Mouse (Mus musculus) urinary bladder, postnatal 14 days (tissue): ENCODE measurements at regions not wholly inside any gene's neighbourhood (a gene's known extent, or its start where the extent isn't known, plus 50 kb on each side); places are given as distances from the start of the nearest gene placed in this dataset.
"Not testable (repeated sequence)": the region's sequence is repeated elsewhere in the genome, so short reads cannot be mapped to it uniquely, and the experiment has no call there.

ENCODE experiments used
- DNase-seq: peaks from one replicate; pipeline ENCODE4 v3.0.0; 2021; ENCODE audit warnings: low spot score

DNA sequence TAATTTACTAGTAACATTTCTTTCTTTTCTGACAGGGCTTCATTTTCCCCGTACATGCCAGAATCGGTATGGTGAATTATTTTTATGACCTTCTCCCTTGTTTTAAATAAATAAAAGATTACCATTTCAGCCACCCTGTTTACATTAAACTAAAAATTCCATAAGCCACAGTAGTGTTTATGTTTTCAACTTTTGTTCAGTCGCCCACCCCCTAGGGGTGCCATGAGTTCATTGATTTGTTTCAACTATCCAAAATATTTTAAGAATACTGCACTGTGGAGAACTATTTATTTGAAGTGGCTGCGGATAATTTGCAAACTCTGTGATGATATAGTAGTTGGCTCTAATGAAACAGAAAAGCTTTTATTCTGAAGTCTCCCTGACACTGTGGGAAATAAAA is 132.9 kb downstream of the Tfec start:
- no peak for DNase-seq

DNA sequence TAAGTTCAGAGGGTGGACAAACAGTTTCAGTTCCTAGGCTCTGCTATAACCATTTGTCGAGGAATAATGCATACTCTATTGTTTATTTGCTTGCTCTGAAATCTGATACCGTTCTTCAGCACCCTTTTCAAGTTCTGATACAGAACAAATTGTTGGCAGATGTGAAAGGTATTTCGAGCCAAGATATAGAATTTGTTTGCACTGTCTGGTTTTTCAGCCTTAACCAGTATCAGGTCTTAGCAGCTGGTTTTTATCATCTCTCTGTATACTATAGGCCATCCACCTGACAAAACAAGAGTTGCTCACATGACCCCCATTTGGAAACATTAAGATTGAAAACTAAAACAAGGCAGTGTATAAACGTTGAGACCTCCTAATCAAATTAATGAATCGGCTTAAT is 133.5 kb downstream of the Tfec start:
- DNase-seq: no peak

DNA sequence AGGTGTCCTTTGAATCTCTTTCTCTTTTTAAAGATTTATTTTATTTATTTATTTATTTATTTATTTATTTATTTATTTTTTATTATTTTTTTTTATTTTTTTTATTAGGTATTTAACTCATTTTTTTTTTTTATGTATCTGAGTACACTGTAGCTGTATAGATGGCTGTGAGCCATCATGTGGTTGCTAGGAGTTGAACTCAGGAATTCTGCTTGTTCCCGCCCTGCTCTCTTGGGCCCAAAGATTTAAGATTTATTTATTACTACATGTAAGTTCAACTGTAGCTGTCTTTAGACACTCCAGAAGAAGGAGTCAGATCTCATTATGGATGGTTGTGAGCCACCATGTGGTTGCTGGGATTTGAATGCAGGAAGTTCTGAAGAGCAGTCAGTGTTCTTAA is 143.2 kb downstream of the Tfec start:
- not testable (repeated sequence) for DNase-seq

DNA sequence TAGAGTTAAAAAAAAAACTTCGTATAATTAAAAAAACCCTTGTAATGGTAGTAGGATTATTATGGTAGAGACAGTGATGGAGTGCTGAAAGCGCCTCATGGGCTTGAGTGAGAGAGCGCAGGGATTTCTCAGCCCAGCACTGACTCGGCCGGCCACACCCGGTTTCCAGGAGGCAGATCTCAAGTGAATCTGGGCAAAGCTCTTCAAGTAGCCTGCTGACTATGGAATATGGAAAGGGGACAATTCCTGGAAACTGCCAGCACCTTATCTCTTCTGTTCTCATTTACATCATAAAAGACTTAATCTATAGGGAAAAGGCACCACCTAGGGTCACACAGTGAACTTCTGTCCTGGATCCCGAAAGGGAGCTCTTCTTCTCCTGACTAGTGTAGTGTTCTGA is 165.1 kb downstream of the Tfec start:
- no peak for DNase-seq

DNA sequence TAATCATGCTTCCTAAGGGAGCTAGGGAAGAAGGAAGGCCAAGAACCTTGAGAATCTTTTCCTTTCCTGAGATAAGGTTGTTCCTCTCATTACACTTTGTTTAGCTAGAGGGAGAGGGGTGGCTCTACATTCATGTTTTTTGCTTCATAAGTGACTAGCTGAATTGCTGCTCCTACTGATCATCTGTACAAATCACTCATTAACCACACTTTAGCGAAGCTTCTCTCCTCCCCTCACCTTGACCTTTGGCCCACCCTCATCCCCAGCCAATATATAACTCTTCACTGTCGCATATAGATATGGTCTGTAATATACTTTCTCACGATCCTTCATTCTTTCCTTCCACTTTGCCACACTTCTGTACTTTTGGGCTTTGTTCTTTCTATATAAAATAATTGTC is 166.1 kb downstream of the Tfec start:
- DNase-seq: no peak

DNA sequence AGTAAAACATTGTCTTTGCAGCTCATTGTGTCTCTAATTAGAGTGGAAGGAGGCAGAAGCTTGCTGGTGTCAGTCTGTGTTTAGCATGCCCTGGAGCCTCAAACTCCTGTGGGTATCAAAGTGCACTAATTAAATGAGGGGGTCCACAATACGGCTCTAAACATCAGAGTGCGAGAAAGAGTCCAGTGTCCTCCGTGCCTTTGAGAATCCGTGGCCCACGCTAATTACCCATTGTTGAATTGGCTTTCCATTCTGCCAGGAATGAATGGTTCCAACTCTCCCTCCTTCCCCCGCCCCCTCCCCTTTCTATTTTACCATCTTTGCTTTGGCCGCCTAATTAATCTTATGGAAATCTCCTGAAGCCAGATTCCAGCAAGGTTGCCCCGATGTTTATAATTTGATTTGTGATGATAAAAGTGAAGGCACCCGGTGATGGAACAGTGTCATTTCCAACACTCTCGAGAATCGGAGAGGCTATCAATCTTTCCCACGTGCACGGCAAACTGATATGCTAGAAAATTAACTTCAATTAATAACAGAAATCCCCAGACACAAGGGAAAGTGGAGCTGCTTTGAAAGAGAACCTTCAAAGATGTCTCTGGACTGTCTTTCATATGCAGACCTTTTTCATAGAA is 170.9 kb downstream of the Tfec start:
- no peak for DNase-seq

DNA sequence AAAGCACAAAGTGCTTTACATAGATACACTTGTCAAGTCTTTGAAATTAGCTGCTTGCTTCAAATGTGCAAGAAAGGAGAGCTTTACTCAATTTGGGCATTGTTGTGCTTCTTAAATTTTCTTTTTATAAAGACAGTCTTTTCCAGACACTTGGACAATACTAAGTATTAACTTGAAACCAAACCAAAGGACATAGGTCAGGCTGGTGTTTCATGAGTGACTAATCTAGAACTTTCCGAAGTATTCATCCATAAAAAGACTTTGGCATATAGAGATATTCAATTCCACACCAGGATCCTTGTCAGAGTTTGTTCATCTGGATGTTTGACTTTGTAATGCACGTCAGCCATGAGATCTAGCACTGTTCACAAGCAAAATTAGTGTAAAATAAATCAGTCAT is 173.0 kb downstream of the Tfec start:
- no peak for DNase-seq

DNA sequence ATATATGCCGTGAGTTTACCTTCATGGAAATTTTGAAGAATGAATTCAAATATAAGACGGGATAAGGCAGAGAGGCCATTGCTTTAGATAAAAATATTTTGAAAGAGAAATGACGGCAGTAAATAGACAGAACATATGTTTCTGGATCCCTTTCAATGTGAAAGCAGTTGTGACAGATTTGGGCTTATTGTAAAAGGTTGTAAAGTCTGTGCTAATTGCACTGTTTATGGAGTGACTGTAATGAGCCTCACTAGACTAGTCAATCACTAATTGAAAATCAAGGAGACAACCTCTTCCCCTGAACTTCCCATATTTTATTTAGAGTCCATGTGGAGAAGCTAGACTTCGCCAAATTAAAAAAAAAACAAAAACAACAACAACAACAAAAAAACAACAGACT is 193.7 kb downstream of the Tfec start:
- DNase-seq: no peak

DNA sequence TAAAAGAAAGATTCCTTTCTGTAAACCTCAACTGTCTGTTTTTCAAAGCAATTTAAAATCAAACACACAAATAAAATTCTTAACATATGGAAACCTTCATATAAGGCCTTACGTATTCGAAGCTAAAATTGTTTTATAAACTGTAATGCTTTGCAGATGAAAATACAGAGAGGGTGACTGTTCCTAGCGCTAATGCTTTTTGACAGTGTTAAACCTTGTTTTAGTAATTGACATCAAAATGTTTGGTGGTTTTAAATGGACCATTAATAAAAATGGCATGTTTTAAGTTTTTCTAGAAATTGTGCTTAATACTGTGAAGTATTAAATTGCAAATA is 194.9 kb downstream of the Tfec start:
- no peak for DNase-seq

DNA sequence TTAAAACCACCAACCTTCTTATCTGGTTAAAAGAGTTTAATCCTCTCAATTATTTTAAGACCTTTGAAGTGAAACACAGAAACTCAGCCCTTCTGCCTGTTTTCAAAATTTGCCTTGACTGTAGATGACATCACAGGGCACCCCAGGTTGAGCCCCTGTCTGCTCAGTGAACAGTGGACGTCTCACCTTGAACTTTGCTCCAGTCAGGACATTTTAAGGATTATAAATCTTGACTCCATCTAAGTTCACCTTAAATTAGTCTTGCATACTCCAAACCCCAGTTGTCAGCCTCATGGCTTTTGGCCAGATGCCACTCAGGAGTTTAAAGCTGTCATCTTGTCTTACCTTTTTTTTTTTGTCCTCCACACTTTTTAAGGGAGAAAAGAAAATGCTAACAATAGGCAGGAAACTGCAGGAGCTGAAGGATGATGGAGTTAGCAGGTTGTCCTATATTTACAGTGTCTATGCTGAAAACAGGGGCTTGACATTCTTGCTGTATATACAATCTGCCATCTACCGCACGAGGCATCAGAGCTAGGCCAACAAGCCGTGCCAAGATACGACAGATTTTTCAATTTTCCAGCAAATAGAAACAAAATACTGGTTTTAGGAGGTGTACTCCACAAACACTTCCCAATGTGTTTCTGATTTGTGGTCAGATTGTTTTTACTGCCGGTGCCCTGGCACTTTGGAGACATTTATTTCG is 195.4 kb downstream of the Tfec start:
- no peak for DNase-seq

DNA sequence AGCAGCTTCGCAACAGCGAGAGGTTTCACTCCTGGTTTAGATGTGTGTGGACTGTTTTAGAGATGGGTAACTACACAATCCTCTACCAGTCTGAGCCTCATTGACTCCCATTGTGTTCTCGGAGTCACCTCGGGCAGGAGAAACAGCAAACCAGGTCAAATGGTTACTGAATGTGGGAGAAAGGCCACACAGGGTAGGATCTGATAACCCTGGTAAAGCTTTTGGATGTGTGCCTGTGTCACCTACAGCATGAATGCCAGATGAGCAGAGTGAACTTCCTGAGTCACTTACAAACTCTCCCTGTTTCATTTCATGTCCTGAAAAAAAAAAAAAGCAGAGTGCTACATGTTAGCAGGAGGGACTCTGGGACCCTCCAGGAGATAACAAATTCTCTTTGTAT is 201.0 kb downstream of the Tfec start:
- no peak for DNase-seq

DNA sequence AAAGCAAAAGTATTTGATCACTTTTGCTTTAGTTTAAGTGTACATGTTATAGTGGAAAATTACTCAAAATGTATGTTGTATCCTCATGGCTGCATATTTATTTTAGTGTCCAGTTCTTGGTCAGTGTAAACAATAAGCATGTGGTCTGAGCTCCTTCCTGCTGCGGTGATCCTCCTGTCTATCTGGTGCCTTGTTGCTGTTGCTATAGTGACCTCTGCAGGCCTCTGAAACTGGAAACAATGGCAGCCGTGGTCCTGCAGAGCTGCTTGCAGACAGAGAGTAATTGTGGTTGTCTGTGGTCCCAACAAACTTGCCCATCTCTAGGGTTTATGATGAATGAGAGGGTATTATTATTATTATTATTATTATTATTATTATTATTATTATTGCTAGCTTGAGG is 230.2 kb downstream of the Tfec start:
- DNase-seq: no peak

DNA sequence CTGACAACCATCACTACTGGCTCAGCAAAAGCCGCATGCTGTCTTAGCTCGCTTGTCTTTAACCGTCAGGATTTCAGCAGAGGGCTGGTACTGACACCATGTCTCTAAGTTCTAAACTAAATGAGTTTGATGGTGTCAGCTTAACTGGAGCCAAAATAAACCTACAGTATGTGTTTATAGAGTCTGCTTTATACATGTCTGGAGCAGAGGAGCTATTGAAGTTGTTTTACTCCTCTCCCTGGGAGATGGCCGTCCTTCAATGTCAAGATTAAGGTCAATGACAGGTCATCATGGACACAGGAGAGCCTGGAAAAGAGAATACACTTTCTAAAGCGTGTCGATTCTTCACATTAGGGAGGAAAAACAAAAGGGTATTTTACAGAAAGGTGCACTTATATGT is 231.0 kb downstream of the Tfec start:
- no peak for DNase-seq

DNA sequence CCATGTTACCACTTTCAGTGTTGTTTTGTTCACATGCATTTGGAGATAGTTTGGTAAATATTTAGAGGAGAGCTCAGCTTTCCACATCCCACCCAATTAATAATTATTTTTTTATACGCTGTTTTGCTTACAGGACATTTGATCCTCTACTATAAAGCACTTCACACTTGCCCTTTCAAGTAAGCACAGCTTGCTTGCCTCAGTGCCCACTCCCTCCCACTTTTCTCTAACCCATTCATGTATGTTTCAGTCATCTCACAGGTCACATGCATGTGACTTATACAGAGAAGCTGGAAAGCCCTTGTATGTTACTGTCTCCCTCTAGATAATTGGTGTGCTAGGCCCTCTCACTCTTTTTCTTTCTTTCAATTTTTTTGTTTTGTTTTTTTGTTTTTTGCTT is 252.0 kb downstream of the Tfec start:
- DNase-seq: no peak

DNA sequence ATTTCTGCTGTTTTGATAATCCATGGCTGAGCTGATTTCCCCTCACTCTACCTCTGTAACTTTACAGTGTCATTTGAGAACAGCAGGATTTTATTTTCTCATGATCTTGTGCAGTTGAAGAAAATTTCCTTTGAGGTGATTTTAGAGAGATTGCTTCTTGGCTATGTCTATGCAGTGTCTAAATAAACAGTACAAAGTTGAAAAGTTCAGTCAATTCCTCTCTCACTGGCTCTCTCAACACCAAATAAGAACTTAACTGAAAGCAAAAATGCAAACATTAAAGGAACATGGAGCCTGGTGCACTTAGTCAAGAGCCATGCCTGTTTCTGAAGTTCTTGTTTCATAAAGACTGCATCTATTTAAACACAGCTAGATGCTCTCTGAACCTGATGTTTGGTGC is 254.7 kb downstream of the Tfec start:
- no peak for DNase-seq

DNA sequence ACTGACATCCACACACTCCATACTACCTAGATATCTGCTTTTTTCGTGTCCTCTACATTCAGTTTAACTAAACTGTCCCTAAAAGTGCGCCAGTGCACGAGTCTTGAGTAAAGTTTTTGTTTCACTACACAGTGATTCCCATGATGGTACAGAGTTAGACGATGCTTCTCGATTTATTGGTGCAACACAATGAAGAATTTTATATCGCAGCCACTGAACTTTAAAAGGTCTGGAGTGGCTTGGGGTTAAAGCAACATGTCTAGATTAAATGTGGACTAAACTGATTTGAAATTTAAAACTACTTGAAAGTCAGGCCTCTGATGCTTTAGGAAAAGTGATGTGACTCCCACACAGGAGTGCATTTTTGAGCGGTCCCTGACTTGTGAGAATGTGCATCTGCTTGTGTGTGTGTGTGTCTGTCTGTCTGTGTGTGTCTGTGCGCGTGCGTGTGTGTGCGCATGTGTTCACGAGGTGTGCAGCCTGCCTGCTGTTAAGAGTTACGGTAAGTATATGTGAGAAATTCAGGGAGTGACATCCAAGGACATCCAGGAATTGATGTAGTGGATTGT is 261.4 kb downstream of the Tfec start:
- DNase-seq: no peak

DNA sequence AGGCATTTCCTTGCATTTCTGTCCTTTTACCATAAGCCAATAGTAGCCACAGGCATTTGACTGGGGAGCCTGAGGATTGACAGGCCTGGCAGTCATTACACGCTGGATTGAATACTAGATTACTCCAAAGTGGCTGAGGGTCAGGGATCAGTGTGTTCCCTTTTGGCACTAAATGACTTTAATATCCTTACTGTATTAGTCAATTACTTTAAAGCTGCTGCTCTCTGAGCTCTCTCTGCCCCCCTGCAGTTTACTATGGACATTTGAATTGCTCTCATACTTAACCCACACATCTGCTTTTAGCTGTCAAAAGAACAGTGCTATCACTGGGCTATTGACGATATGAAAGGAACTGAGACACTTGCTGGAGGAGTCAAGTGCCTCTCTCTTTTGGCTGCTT is 262.1 kb downstream of the Tfec start:
- no peak for DNase-seq

DNA sequence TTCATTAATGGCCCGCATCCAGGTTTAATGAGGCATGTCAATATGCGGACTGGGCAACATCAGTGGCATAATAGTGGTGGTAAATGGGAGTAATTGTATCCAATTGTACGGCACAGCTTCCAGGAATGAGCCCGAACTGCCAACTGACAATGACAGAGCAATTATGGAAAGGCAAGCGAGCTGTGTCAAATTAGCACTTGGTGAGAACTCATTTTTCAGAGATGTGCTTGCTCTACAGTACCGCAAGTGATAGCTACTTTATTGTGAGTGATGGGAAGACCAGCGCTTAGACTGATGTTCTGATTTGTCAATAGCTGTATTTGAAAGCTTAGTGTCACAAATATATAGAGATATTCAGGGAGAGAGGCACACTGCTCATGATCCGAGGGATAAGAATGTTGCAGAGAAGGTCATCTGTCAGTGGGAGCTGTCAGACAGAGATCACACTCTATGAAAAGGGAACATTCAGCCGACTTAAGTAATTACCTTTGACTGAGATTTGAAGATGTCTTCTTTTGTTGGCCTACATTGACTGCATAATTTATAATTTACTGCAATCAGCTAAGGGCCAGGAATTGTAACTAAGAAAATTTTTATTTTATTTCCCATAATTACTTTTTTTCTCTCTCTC is 290.7 kb downstream of the Tfec start:
- no peak for DNase-seq

DNA sequence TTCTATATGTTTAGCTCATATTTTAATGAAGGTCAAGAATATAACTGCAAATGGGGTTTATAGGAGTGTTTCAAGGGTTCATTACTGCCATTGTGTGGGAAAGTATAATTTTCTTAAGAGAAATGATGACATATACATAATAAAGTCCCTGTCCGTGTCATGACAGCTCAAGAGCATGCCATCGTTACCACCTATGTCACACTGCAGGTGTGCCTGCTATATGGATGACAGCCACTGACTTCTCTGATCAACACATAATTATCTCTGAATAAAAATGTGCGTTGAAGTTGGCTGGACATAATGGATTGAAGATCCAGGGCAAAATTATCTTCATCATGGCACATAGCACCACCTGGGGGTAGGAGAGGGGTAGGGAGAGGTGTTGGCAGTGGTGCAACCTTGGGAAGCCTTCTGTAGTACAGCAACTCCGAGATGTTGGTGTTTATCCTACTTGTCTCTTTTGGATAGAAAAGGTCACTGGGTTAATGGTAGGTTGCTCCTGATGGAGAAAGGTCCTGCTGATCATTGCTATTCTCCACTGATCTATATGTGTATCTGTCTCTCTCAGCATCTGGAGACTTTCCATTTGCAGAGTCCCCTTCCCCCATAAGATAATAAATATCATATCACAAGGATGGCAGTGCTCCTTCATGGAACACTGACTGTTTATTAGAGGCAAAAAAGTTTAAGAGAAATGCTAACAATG is 291.4 kb downstream of the Tfec start:
- no peak for DNase-seq

DNA sequence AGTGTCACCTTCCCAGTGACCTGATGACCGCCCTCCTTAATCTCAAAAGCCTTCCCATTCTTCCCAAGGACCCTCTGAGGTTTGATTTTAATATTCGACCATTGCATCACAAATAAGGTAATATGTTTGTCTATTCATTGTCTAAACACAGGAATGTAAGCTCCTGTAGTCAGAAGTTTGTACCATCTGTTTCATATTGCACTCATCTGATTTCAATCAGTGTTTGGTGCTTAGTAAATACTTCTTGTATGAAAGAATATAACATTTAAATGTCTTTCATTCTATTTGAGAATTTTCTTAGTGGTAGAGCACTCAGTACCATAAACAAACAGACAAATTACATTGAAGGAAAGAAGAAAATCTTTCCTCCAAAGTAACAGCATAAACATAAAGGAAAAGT is 305.8 kb downstream of the Tfec start:
- no peak for DNase-seq

DNA sequence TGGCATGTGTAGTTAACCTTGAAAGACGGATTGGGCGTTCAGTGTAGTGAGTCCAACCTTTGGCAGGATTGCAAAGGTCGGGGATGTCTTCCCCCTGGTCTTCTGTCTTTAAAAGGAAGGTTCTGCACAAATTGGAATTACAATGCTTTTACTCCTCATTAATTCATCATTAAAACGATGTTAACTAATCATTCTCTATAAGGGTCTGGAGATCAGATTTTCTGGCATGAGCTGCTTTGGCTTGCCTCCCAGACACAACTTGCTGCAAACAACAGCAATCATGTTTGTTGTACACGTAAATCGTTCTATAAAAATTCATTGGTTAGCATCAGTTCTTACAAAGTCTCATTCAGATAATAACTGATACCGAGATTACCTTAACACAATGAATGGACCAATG is 315.9 kb downstream of the Tfec start:
- DNase-seq: no peak

DNA sequence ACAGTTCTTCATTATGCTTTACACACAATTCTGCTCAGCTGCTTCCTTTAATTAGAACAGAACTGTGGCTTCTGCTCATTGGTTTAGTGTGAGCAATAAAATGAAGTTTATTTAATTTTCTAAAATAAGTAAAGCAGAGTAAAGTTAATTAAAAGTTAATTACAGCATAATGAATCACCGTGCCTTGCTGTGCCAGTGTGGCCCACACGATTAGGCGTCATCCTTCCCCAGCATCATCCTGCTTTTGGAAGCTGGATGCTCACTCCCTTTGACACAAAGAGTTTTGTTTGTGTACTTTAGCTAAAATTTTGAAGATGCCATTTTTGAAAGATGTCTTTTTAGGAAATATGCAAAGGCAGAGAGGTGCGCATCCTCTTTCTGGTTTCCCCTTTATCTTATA is 316.4 kb downstream of the Tfec start:
- DNase-seq: no peak

DNA sequence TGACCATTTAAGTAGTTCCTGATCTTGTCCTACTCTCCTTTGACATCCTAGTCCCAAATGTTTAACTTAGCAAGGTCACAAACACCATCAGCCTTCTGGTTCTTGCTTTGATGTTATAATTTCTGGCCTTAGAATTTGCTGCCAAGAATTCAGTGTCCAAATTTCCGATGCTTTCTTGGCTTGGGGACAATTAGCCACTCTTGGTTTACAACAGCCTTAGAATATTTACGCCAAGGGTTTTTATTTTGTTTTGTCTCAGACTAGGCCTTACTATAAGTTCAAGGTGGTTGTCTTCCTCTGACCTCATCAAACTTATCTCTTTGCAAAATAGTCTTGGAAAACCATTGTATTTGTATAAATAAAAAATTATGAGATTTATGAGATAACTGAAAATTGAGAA is 322.4 kb downstream of the Tfec start:
- DNase-seq: no peak
